ENCODE assay signal across 9 mouse cellular contexts in the genomic region with DNA sequence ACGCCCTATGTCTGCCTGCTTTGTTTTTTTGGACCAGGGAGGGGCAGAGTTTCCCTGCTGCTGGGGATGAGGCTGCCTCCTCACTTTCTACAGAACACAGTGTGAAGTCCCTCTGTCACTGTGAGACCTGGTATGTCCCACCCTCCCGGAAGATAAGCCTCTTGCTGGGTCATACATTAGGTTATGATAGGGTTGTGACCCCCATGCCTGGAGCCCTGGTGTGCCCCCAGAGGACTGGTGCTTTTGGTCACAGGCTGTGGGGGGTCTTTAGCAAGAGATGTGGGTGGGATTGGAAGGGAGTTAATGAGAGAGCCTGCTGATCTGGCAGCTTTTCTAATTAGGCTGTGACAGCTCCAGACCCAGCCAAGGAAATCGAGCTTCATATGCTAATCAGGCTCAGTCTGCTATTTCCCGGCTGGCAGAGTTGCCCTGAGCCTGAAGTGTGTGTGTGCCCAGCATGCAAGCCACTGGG. TPM values are rescaled to one million over a fixed set of nuclear protein-coding genes. Genes with fewer than 3 reads are reported as not detected.
DNase-seq lines count a peak whose midpoint lies in the region; ATAC-seq and TF ChIP-seq lines count a peak whose summit lies in the region.
"Had no signal": no experiment of that assay in that cellular context is flagged by ENCODE, and none has a peak within 500 bp of the region (broad histone marks: within the 10 kb centered on the region; RNA-seq: fewer than 3 reads in every experiment).

No protein-coding gene starts in this region.

- no peak for TF ChIP-seq EP300 in ES-Bruce4 (IDR thresholded peaks at IDR 0.05; ENCODE audit: insufficient read depth, low read depth, low read length)

- no peak overlapping the region for H3K27ac ChIP-seq in ES-Bruce4 (ENCODE audit: insufficient read depth, low read length)
- peak overlapping the region; percentile 65 for H3K27ac ChIP-seq in forebrain, embryonic 13.5 days
- peak overlapping the region; percentile 19; the same call in 1 of the 2 replicates for H3K27ac ChIP-seq in midbrain, embryonic 10.5 days (replicated peaks)
- H3K27ac ChIP-seq: limb, embryonic 13.5 days had no signal

- DNase-seq in Muller cell, postnatal 12 days (ENCODE audit: inconsistent ontology term): peak; percentile 36
- no peak for DNase-seq in midbrain, embryonic 10.5 days (ENCODE audit: low spot score)
- DNase-seq in testis, postnatal 14 days (ENCODE audit: low spot score): no peak
- DNase-seq in ovary, adult 18-20 months (ENCODE audit: low spot score): no peak
- DNase-seq in adrenal gland, adult 8-10 months: no peak

- H3K9ac ChIP-seq in ES-Bruce4 (ENCODE audit: low read depth, poor library complexity, severe bottlenecking): no peak overlapping the region
- no peak overlapping the region for H3K9ac ChIP-seq in forebrain, embryonic 13.5 days
- H3K9ac ChIP-seq: limb, embryonic 13.5 days had no signal

- no peaks in the 10 kb centered on the region for H3K4me1 ChIP-seq in ES-Bruce4 (ENCODE audit: control insufficient read depth, insufficient read depth, low read length)
- H3K4me1 ChIP-seq in forebrain, embryonic 13.5 days: peaks cover 18% of the 10 kb centered on the region
- peaks cover 17% of the 10 kb centered on the region for H3K4me1 ChIP-seq in midbrain, embryonic 10.5 days
- H3K4me1 ChIP-seq: megakaryocyte, embryonic 14.5 days had no signal

- no peaks in the 10 kb centered on the region for H3K36me3 ChIP-seq in ES-Bruce4 (ENCODE audit: control insufficient read depth, insufficient read depth, low read length, poor library complexity, severe bottlenecking)
- 0 out of 2 replicates have a peak, but pooled peaks cover 4% of the 10 kb centered on the region for H3K36me3 ChIP-seq in forebrain, embryonic 13.5 days (ENCODE audit: poor library complexity, severe bottlenecking)
- peaks cover 5% of the 10 kb centered on the region; the same call in 1 of the 2 replicates for H3K36me3 ChIP-seq in midbrain, embryonic 10.5 days

- peak; percentile 95 for ATAC-seq in forebrain, embryonic 13.5 days

- no peaks in the 10 kb centered on the region for H3K27me3 ChIP-seq in ES-Bruce4 (ENCODE audit: control insufficient read depth, insufficient read depth, low read length, poor library complexity, severe bottlenecking)
- H3K27me3 ChIP-seq in forebrain, embryonic 13.5 days: peaks cover 17% of the 10 kb centered on the region; the same call in 1 of the 2 replicates
- no peaks in the 10 kb centered on the region for H3K27me3 ChIP-seq in midbrain, embryonic 10.5 days (ENCODE audit: low read depth, poor library complexity, severe bottlenecking)
- H3K27me3 ChIP-seq: limb, embryonic 13.5 days had no signal

- H3K9me3 ChIP-seq in ES-Bruce4 (replicated peaks; ENCODE audit: control insufficient read depth, insufficient read depth, low read length, poor library complexity, severe bottlenecking): no peaks in the 10 kb centered on the region
- H3K9me3 ChIP-seq in forebrain, embryonic 13.5 days (replicated peaks): 0 out of 2 replicates have a peak, but pooled peaks cover 12% of the 10 kb centered on the region
- H3K9me3 ChIP-seq in midbrain, embryonic 10.5 days (replicated peaks): peaks cover 10% of the 10 kb centered on the region

- TF ChIP-seq CTCF in ES-Bruce4 (IDR thresholded peaks at IDR 0.05; ENCODE audit: low read depth, low read length): peak; percentile 2

- H3K4me3 ChIP-seq in ES-Bruce4 (ENCODE audit: low read depth, low read length): no peak overlapping the region
- no peak overlapping the region for H3K4me3 ChIP-seq in forebrain, embryonic 13.5 days
- H3K4me3 ChIP-seq in midbrain, embryonic 10.5 days: no peak overlapping the region
- H3K4me3 ChIP-seq: limb, embryonic 13.5 days; megakaryocyte, embryonic 14.5 days had no signal

- no peak overlapping the region for H3K4me2 ChIP-seq in forebrain, embryonic 13.5 days
- H3K4me2 ChIP-seq: limb, embryonic 13.5 days had no signal

- no peak for TF ChIP-seq POLR2A in ES-Bruce4 (IDR thresholded peaks at IDR 0.05; ENCODE audit: insufficient read depth, low read length)

- WGBS in forebrain, embryonic 13.5 days: 2% methylated on average over 4 of the region's 4 CpGs
- 7% methylated on average over 4 of the region's 4 CpGs for WGBS in midbrain, embryonic 10.5 days

RNA-seq across cellular contexts. Expression of gene Kazn, which starts 28.2 kb away (rescaled TPM):
- 80.2 and 84.3 TPM in 2 replicates for polyA plus RNA-seq in ES-Bruce4 (2011; ENCODE audit: insufficient read depth, insufficient read length, low read depth, missing spikeins)
- polyA plus RNA-seq in forebrain, embryonic 13.5 days (2015; fragmentation: Nextera tagmentation; extraction: Ambion mirVana): 18.3 and 19.1 TPM in 2 replicates
- 9.4 and 12.2 TPM in 2 replicates for polyA plus RNA-seq in midbrain, embryonic 10.5 days (2016; fragmentation: Nextera tagmentation; extraction: Ambion mirVana)
- 10 to 100 TPM; 27.4 to 46.1 (median 31.9) TPM for total RNA-seq in adrenal gland, adult 8-10 months (2022)
